Mouse (Mus musculus) spleen, adult 2 months (tissue): ENCODE results near the gene Tcp1.

Experiments used
- CTCF ChIP-seq: fragments of 200-500 bp; IDR thresholded peaks from 2 replicates; pipeline ENCODE4 v1.5.1; 2011; ENCODE audit warnings: mild to moderate bottlenecking, inconsistent platforms; ENCODE audit not compliant: insufficient read depth, insufficient read length, insufficient replicate concordance; ENCODE audit errors: extremely low read depth
- POLR2A ChIP-seq: fragments of 200-500 bp; IDR thresholded peaks from 2 replicates; pipeline ENCODE4 v1.6.1; 2011; ENCODE audit warnings: low read depth, low read length, inconsistent platforms

DNA sequence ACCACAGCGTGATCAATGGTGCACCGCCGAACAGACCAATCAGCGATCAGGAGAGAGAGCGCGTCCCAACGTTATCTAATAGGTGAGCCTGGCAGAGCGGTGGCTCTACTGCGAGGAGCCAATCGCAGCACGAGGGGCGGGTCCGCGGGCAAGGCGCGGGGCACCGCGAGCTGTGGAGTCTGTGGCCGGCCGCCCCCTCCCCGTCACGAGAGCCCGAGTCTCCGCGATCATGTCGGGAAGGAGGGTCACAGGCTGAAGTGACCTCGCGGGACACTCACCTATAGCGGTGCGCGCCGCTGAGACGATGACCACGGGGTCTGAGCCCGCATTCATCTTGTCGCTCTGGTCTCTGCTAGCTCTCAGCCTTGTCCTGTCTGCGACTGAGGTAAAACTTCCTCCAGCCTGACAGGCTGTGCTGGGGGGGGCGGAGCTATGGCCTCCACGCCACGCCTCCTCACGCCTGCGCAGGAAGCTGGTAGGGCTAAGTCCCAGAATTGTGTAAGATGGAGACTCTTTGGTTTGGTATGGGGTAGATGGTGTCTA lies 44.9 kb downstream of the Tcp1 start, which contains the start of gene Acat2:
- TF ChIP-seq CTCF, result no peak
- peak; percentile 95 for TF ChIP-seq POLR2A
